Mouse (Mus musculus): Measurements from ENCODE around the gene Akr1d1.

DNA sequence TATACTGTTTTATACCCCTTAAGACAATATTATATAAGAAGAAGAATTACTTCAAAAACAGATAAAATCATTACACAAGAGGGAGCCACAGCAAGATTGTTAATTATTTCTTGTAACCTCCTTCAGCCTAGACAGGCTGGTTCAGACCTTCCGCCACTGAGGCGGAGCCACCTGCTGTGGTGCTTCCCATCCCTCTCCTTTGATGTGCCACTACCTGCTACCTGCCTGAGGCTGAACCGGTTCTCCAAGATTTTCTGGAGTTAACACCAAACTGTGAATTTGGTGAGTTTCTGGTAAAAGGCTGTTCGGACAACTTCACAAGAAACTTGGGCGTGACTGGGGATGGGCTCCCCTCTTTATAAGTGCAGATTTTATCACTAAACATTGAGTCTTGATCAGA is 50.5 kb downstream of the Akr1d1 start:
- TF ChIP-seq CTCF (IDR thresholded peaks at IDR 0.05; ENCODE audit: low read depth, low read length) (no peak), POLR2A (IDR thresholded peaks at IDR 0.05; ENCODE audit: extremely low read depth, insufficient read depth, low read length) (no peak)

Measured in liver, adult 2 months (tissue).